Mouse (Mus musculus) embryo, embryonic 11 days (tissue): ENCODE results near the gene Itgae.

Experiments
- DNase-seq: peaks from one replicate; pipeline ENCODE4 v3.0.0-alpha.2; 2015

Gene Itgae

GRCm38 (mm10) chr11:73148209-73148608 is 57.8 kb downstream of the Itgae start:
- DNase-seq: no peak

- DNase-seq: no peak
Observed at GRCm38 (mm10) chr11:73155071-73155470, 64.7 kb downstream of the Itgae start.

- peak; percentile 78 for DNase-seq
Observed at GRCm38 (mm10) chr11:73159957-73160810, 69.8 kb downstream of the Itgae start, which contains the start of gene P2rx5. Gene P2rx5 (plus strand): TSS chr11:73160421.

GRCm38 (mm10) chr11:73160811-73161200 is 70.4 kb downstream of the Itgae start:
- DNase-seq: peak; percentile 8

- no peak for DNase-seq
Observed at GRCm38 (mm10) chr11:73161616-73162015, 71.2 kb downstream of the Itgae start.

GRCm38 (mm10) chr11:73162284-73162683 is 71.9 kb downstream of the Itgae start:
- DNase-seq: no peak

- no peak for DNase-seq
Observed at GRCm38 (mm10) chr11:73168071-73168470, 77.7 kb downstream of the Itgae start.

GRCm38 (mm10) chr11:73168576-73168975 is 78.2 kb downstream of the Itgae start:
- no peak for DNase-seq

GRCm38 (mm10) chr11:73169231-73169630 is 78.8 kb downstream of the Itgae start:
- peak; percentile 64 for DNase-seq

- DNase-seq: no peak
Observed at GRCm38 (mm10) chr11:73172186-73172585, 81.8 kb downstream of the Itgae start.

- DNase-seq: no peak
Observed at GRCm38 (mm10) chr11:73175612-73176011, 85.2 kb downstream of the Itgae start.

- DNase-seq: no peak
Observed at GRCm38 (mm10) chr11:73176186-73176585, 85.8 kb downstream of the Itgae start.

GRCm38 (mm10) chr11:73176608-73177508 is 86.5 kb downstream of the Itgae start, which contains the start of the genes Emc6 and Tax1bp3:
Gene Emc6 (minus strand): TSS chr11:73177037.
Gene Tax1bp3 (plus strand): TSS chr11:73177083.
- peak; percentile 99 for DNase-seq

- DNase-seq: peak; percentile 87
Observed at GRCm38 (mm10) chr11:73177509-73177875, 87.1 kb downstream of the Itgae start.

GRCm38 (mm10) chr11:73177895-73178294 is 87.5 kb downstream of the Itgae start:
- DNase-seq: no peak

GRCm38 (mm10) chr11:73185872-73186615 is 95.7 kb downstream of the Itgae start:
- no peak for DNase-seq

- DNase-seq: no peak
Observed at GRCm38 (mm10) chr11:73187231-73187630, 96.8 kb downstream of the Itgae start.

- DNase-seq: no peak
Observed at GRCm38 (mm10) chr11:73193047-73193446, 102.7 kb downstream of the Itgae start.

- no peak for DNase-seq
Observed at GRCm38 (mm10) chr11:73194444-73194843, 104.1 kb downstream of the Itgae start.
